Mouse (Mus musculus) kidney, postnatal 0 days (tissue): Measurements from ENCODE around the gene Gm17334. TPM values are rescaled to one million over a fixed set of nuclear protein-coding genes. Genes with fewer than 3 reads are reported as not detected.

Source experiments
- ATAC-seq: fragments of 200-750 bp; cut with Nextera tagmentation; replicated peaks from 2 replicates; pipeline ENCODE4 v1.8.0; 2017; ENCODE audit warnings: low read depth, moderate number of reproducible peaks, moderate TSS enrichment, moderate library complexity; ENCODE audit not compliant: low FRiP score
- DNase-seq: peaks from one replicate; pipeline ENCODE4 v3.0.0-alpha.2; 2016; ENCODE audit warnings: low spot score
- H3K27ac ChIP-seq: fragments of 300-500 bp; sonication (generic); 2 replicates; pipeline ENCODE4 v1.5.1; 2014; ENCODE audit warnings: mild to moderate bottlenecking
- H3K27me3 ChIP-seq: fragments of 300-500 bp; sonication (generic); 2 replicates; pipeline ENCODE4 v1.6.1; 2014; ENCODE audit warnings: low read length, mixed read lengths; ENCODE audit not compliant: insufficient read depth
- H3K36me3 ChIP-seq: fragments of 300-500 bp; sonication (generic); 2 replicates; pipeline ENCODE4 v1.6.1; 2014; ENCODE audit warnings: low read length, mixed read lengths; ENCODE audit not compliant: insufficient read depth
- H3K4me1 ChIP-seq: fragments of 300-500 bp; sonication (generic); replicated peaks from 2 replicates; pipeline ENCODE4 v1.6.1; 2014; ENCODE audit warnings: antibody characterized with exemption, low read length, mixed read lengths; ENCODE audit not compliant: insufficient read depth
- H3K4me2 ChIP-seq: fragments of 300-500 bp; sonication (generic); 2 replicates; pipeline ENCODE4 v1.6.1; 2014; ENCODE audit warnings: mild to moderate bottlenecking, low read length, moderate library complexity, mixed read lengths
- H3K4me3 ChIP-seq: fragments of 300-500 bp; sonication (generic); replicated peaks from 2 replicates; pipeline ENCODE4 v1.5.1; 2014; ENCODE audit warnings: low read depth, low read length
- H3K9ac ChIP-seq: fragments of 300-500 bp; sonication (generic); 2 replicates; pipeline ENCODE4 v1.6.1; 2014; ENCODE audit warnings: low read depth, low read length
- H3K9me3 ChIP-seq: fragments of 300-500 bp; sonication (generic); replicated peaks from 2 replicates; pipeline ENCODE4 v1.6.1; 2016; ENCODE audit warnings: low read length, inconsistent platforms, mixed read lengths
- CTCF ChIP-seq: IDR thresholded peaks from 2 replicates; pipeline ENCODE4 v1.5.1; 2016; ENCODE audit warnings: antibody characterized with exemption, low read depth, mild to moderate bottlenecking, moderate library complexity
- WGBS: fragments of 180-500 bp; shearing (Covaris S2); extraction: QIAGEN DNeasy Blood & Tissue Kit; methylation state at CpG from one replicate; pipeline ENCODE4 v1.1.7; 2014; 5-methylcytosine and 5-hydroxymethylcytosine counted together
- polyA plus RNA-seq: library from polyadenylated mRNA; unstranded; fragments of >200 nt; fragmentation: Nextera tagmentation; extraction: Ambion mirVana; gene quantifications from 2 replicates; pipeline ENCODE4 v1.2.1, GENCODE M21; 2015

Gm17334 gene
- polyA plus RNA-seq, 1 experiment from 2014 or later: 0.21 TPM

- no peak overlapping the region for H3K4me3 ChIP-seq
- H3K9me3 ChIP-seq: no peaks in the 10 kb centered on the region
- ATAC-seq (no peak), DNase-seq (no peak)
- no peak overlapping the region for H3K9ac ChIP-seq
- no peak overlapping the region for H3K4me2 ChIP-seq
- WGBS: 72% methylated on average over 3 of the region's 3 CpGs
- no peaks in the 10 kb centered on the region for H3K27me3 ChIP-seq
- H3K36me3 ChIP-seq: no peaks in the 10 kb centered on the region
- H3K27ac ChIP-seq: peak overlapping the region; percentile 67
- H3K4me1 ChIP-seq: peaks cover 27% of the 10 kb centered on the region
- no peak for TF ChIP-seq CTCF
Observed at GRCm38 (mm10) chr11:53794015-53794414, 21.0 kb upstream of the Gm17334 start.

DNA sequence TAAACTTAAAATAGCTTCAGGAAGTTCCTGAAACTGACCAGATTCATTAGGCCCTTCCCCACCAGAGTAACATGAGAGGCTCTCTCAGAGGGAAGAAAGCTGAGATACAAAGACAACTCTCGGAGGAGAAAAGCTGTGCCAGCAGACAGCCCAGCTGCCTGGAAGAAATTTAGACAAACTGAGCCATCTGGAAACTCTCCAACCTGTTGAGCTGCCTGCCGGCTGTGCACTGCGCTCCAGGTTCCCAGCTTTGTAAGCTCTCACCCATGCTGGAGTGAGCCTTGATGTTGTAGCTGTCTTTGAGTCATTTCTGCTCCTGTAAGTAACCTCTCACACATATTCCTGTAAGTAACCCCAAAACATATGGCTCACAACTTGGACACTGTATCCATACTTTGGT is 20.0 kb upstream of the Gm17334 start:
- Histone ChIP-seq H3K27ac (no peak overlapping the region), H3K9ac (no peak overlapping the region), H3K4me2 (no peak overlapping the region), H3K9me3 (no peaks in the 10 kb centered on the region), H3K4me1 (peaks cover 27% of the 10 kb centered on the region), H3K4me3 (no peak overlapping the region), H3K27me3 (no peaks in the 10 kb centered on the region), H3K36me3 (no peaks in the 10 kb centered on the region)
- DNase-seq (no peak), ATAC-seq (no peak)
- TF ChIP-seq CTCF: no peak
- 73% methylated on average over 3 of the region's 3 CpGs for WGBS

- WGBS: 58% methylated on average over 3 of the region's 3 CpGs
- DNase-seq: no peak
- no peak overlapping the region for H3K27ac ChIP-seq
- no peaks in the 10 kb centered on the region for H3K27me3 ChIP-seq
- H3K4me3 ChIP-seq: no peak overlapping the region
- H3K4me2 ChIP-seq: no peak overlapping the region
- H3K36me3 ChIP-seq: no peaks in the 10 kb centered on the region
- H3K4me1 ChIP-seq: no peaks in the 10 kb centered on the region
- no peak overlapping the region for H3K9ac ChIP-seq
- TF ChIP-seq CTCF: no peak
- no peak for ATAC-seq
- no peaks in the 10 kb centered on the region for H3K9me3 ChIP-seq
Observed at GRCm38 (mm10) chr11:53789277-53789676, 16.3 kb upstream of the Gm17334 start.

DNA sequence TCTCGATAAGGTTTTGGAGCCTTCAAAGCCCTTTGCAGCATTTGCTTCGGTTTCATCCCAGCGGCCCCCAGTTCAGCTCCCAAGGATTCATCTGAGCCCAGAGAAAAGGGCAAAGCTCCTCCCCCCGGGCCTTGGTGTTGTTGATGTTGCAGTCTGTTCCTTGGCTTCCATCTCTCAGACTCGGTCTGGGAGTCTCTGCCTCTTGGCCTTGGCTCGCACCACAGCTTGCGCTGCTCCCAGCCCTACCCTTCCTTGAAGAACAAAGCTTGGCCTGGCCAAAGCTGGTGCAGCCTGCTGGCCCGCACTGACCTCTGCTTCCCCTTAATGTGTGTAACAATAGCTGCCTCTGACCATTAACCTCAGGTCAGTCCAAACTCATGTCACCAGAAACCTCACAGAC is 15.2 kb upstream of the Gm17334 start:
- Histone ChIP-seq H3K4me1 (0 out of 2 replicates have a peak, but pooled peaks cover 5% of the 10 kb centered on the region), H3K27ac (no peak overlapping the region), H3K9me3 (no peaks in the 10 kb centered on the region), H3K4me3 (no peak overlapping the region), H3K4me2 (no peak overlapping the region), H3K9ac (no peak overlapping the region), H3K27me3 (no peaks in the 10 kb centered on the region), H3K36me3 (no peaks in the 10 kb centered on the region)
- TF ChIP-seq CTCF: no peak
- 53% methylated on average over 8 of the region's 8 CpGs for WGBS
- ATAC-seq (no peak), DNase-seq (no peak)

DNA sequence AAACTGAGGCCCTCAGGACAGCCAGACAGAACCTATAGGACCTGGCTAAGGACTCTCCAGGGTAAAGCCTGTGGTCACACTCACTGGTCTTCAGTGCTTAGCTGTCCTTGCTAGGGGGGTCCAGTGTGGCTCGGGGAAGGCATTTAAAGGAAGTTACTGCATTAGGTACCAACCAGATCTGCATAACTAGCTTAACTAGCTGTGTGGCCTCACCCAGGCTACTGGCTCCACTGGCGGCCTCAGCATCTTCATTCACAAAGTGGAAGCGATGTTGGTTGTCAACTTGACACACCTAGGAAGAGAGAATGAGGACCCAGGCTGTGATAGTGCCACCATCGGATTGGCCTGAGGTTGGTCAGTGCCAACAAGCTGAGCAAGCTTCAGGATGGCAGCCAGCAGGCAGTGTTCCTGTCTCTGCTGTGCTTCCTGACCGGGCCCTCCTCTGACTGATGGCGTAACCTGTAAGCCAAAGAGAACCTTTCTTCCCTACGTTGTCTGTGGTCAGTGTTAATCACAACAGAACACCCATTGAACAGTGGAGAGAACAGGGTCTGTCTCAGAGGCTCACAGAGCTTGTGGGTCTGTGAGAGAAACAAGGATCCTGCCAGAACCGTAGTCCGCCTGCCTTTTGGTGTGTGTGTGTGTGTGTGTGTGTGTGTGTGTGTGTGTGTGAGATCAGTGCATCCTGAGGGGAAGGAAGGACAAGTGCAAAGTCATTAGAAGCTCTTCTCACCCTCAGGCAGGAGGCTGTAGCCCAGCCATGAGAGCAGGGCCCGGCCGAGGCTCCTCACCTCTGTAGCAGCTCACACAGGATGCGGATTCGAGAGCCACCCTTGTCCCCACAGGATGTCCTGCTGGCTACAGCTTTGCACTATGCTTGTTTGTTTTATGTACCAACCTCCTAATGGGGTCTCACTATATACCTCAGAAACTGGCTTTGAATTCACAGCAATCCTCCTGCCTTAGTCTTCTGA is 13.4 kb upstream of the Gm17334 start:
- Histone ChIP-seq H3K4me2 (no peak overlapping the region), H3K36me3 (no peaks in the 10 kb centered on the region), H3K9me3 (no peaks in the 10 kb centered on the region), H3K27ac (peak overlapping the region; percentile 37), H3K27me3 (no peaks in the 10 kb centered on the region), H3K4me3 (no peak overlapping the region), H3K4me1 (0 out of 2 replicates have a peak, but pooled peaks cover 5% of the 10 kb centered on the region), H3K9ac (no peak overlapping the region)
- no peak for ATAC-seq
- TF ChIP-seq CTCF: no peak
- no peak for DNase-seq
- WGBS: 75% methylated on average over 13 of the region's 13 CpGs

GRCm38 (mm10) chr11:53785311-53785936 is 12.4 kb upstream of the Gm17334 start:
- WGBS: 86% methylated on average over 3 of the region's 3 CpGs

More at GRCm38 (mm10) chr11:53785311-53785936, 12.4 kb upstream of the Gm17334 start:
- DNase-seq (no peak), ATAC-seq (no peak)
- H3K36me3 ChIP-seq: no peaks in the 10 kb centered on the region
- no peak for TF ChIP-seq CTCF
- H3K9me3 ChIP-seq: no peaks in the 10 kb centered on the region
- H3K9ac ChIP-seq: no peak overlapping the region
- H3K4me2 ChIP-seq: no peak overlapping the region
- no peak overlapping the region for H3K4me3 ChIP-seq
- peak overlapping the region; percentile 37 for H3K27ac ChIP-seq
- 0 out of 2 replicates have a peak, but pooled peaks cover 5% of the 10 kb centered on the region for H3K4me1 ChIP-seq
- no peaks in the 10 kb centered on the region for H3K27me3 ChIP-seq
